Mouse (Mus musculus) central nervous system, embryonic 11.5 days (tissue): Measurements from ENCODE around the gene 5031410I06Rik. TPM values are rescaled to one million over a fixed set of nuclear protein-coding genes. Genes with fewer than 3 reads are reported as not detected.

Source experiments
- polyA plus RNA-seq: library from polyadenylated mRNA; depleted of rRNA; stranded (reverse); fragments of >200 nt; gene quantifications from 2 replicates; pipeline ENCODE4 v1.2.3, GENCODE M21; 2012; rRNA removed

Gene 5031410I06Rik
- not detected in 2 replicates for polyA plus RNA-seq

GRCm38 (mm10) chr5:26105262-26105661 lies at the start of gene 5031410I06Rik:
TSS of gene 5031410I06Rik (minus strand) at chr5:26105362.

GRCm38 (mm10) chr5:26121321-26121720 lies 16.2 kb upstream of the 5031410I06Rik start, which contains the start of gene Gm10220:
TSS of gene Gm10220 (minus strand) at chr5:26121421.

GRCm38 (mm10) chr5:26089191-26089590 lies 16.0 kb downstream of the 5031410I06Rik start, which contains the start of gene Gm10471:
TSS of gene Gm10471 (minus strand) at chr5:26089291.

GRCm38 (mm10) chr5:26058481-26058880 lies 46.7 kb downstream of the 5031410I06Rik start, which contains the start of gene Gm7347:
TSS of gene Gm7347 (minus strand) at chr5:26058581.

Other genes with a start within 250 kb of the 5031410I06Rik start
- not detected in 2 replicates for gene Gm21663, start 163.0 kb downstream of the 5031410I06Rik start, polyA plus RNA-seq
- not detected in 2 replicates for gene Gm21671, start 150.9 kb downstream of the 5031410I06Rik start, polyA plus RNA-seq
- not detected in 2 replicates for gene Gm21680, start 132.7 kb downstream of the 5031410I06Rik start, polyA plus RNA-seq
- not detected in 2 replicates for gene Gm21698, start 116.7 kb downstream of the 5031410I06Rik start, polyA plus RNA-seq
- gene Gm1979, start 100.6 kb downstream of the 5031410I06Rik start, polyA plus RNA-seq, result not detected in 2 replicates
- gene Gm5862, start 82.4 kb downstream of the 5031410I06Rik start, polyA plus RNA-seq, result not detected in 2 replicates
- 0.02 TPM in 1 of 2 replicates, not detected in the other for gene Speer4a, start 65.8 kb downstream of the 5031410I06Rik start, polyA plus RNA-seq
- gene Gm7347, start 46.8 kb downstream of the 5031410I06Rik start, polyA plus RNA-seq, result not detected in 2 replicates
- not detected in 2 replicates for gene Gm10471, start 16.1 kb downstream of the 5031410I06Rik start, polyA plus RNA-seq
- gene Gm10220, start 16.1 kb upstream of the 5031410I06Rik start, polyA plus RNA-seq, result not detected in 2 replicates
- 0.05 TPM in 1 of 2 replicates, not detected in the other for gene Gm7361, start 152.3 kb upstream of the 5031410I06Rik start, polyA plus RNA-seq